Mouse (Mus musculus) stomach, embryonic 16.5 days (tissue): Measurements from ENCODE around the gene Hsd3b7. TPM values are rescaled to one million over a fixed set of nuclear protein-coding genes. Genes with fewer than 3 reads are reported as not detected.
A peak's percentile ranks its signal among the peaks of the same experiment; 100 is the strongest.
"Not testable (repeated sequence)": the region's sequence is repeated elsewhere in the genome, so short reads cannot be mapped to it uniquely, and the experiment has no call there.

Experiments used
- ATAC-seq: fragments of 200-750 bp; cut with Nextera tagmentation; 2 replicates; pipeline ENCODE4 v1.8.0; 2017; ENCODE audit warnings: moderate number of reproducible peaks, moderate TSS enrichment; ENCODE audit not compliant: insufficient read depth, low FRiP score
- H3K27ac ChIP-seq: fragments of 300-500 bp; sonication (generic); 2 replicates; pipeline ENCODE4 v1.5.1; 2014; ENCODE audit warnings: low read length
- H3K27me3 ChIP-seq: fragments of 300-500 bp; sonication (generic); 2 replicates; pipeline ENCODE4 v1.6.1; 2014; ENCODE audit warnings: low read length, control low read depth, mixed read lengths; ENCODE audit not compliant: control insufficient read depth, insufficient read depth
- H3K36me3 ChIP-seq: fragments of 300-500 bp; sonication (generic); 2 replicates; pipeline ENCODE4 v1.6.1; 2014; ENCODE audit warnings: low read length; ENCODE audit not compliant: control insufficient read depth, insufficient read depth
- H3K4me1 ChIP-seq: fragments of 300-500 bp; sonication (generic); 2 replicates; pipeline ENCODE4 v1.6.1; 2014; ENCODE audit warnings: low read length, control low read depth, mixed read lengths; ENCODE audit not compliant: control insufficient read depth, insufficient read depth
- H3K4me2 ChIP-seq: fragments of 300-500 bp; sonication (generic); 2 replicates; pipeline ENCODE4 v1.6.1; 2014; ENCODE audit warnings: low read depth, low read length, mixed read lengths
- H3K4me3 ChIP-seq: fragments of 300-500 bp; sonication (generic); replicated peaks from 2 replicates; pipeline ENCODE4 v1.5.1; 2014; ENCODE audit warnings: mild to moderate bottlenecking, low read length
- H3K9ac ChIP-seq: fragments of 300-500 bp; sonication (generic); 2 replicates; pipeline ENCODE4 v1.6.1; 2014; ENCODE audit warnings: low read length
- H3K9me3 ChIP-seq: fragments of 300-500 bp; sonication (generic); replicated peaks from 2 replicates; pipeline ENCODE4 v1.6.1; 2016; ENCODE audit warnings: low read length, control low read depth; ENCODE audit not compliant: control insufficient read depth
- WGBS: fragments of 180-500 bp; shearing (Covaris S2); extraction: QIAGEN DNeasy Blood & Tissue Kit; methylation state at CpG from one replicate; pipeline ENCODE4 v1.1.7; 2014; 5-methylcytosine and 5-hydroxymethylcytosine counted together
- polyA plus RNA-seq: library from polyadenylated mRNA; unstranded; fragments of >200 nt; fragmentation: Nextera tagmentation; extraction: Ambion mirVana; gene quantifications from 2 replicates; pipeline ENCODE4 v1.2.1, GENCODE M21; 2015

Gene Hsd3b7
- polyA plus RNA-seq, 1 experiment from 2014 or later = 35.2 TPM

DNA sequence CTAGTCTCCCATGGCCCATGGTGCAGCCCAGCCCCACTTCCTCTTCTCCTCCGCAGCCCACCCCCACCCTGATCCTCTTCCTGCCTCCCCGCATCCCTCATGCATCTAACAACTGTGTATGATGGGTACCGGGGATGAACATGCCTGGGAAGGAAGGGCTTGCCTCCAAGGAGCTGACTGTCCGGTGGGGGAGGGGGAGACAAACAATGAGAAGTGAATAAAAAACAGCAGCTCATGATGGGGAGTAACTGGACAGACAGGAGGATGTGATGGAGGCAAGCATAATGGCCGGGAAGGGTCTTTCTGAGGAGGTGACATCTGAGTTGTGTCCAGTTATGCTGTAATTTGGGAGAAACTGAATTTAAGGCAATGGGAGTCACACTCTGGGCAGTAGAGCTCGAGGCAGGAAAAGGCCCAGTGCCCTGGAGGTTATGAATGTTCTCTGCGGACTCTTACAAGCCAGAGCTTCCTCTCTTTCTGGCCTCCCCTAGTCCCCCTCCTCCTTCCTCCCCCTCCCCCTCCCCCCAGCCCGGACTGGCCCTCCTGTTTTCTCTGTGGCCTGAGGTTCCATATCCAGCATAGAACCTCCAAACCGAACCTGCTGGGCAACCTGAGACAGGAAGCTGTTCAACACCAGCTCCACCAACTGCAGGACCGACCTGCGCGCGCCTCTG is 20.6 kb downstream of the Hsd3b7 start:
- Histone ChIP-seq H3K4me3 (no peak overlapping the region), H3K4me2 (no peak overlapping the region), H3K36me3 (no peaks in the 10 kb centered on the region), H3K9me3 (no peaks in the 10 kb centered on the region), H3K9ac (no peak overlapping the region), H3K4me1 (peaks cover 7% of the 10 kb centered on the region; the same call in 1 of the 2 replicates), H3K27me3 (no peaks in the 10 kb centered on the region), H3K27ac (no peak overlapping the region)
- no peak for ATAC-seq
- 55% methylated on average over 13 of the region's 13 CpGs for WGBS

GRCm38 (mm10) chr7:127822494-127822893 is 22.1 kb downstream of the Hsd3b7 start:
- 0 out of 2 replicates have a peak, but pooled peaks cover 7% of the 10 kb centered on the region for H3K4me1 ChIP-seq
- no peaks in the 10 kb centered on the region for H3K36me3 ChIP-seq
- no peak overlapping the region for H3K4me2 ChIP-seq
- H3K4me3 ChIP-seq = no peak overlapping the region
- no peak for ATAC-seq
- H3K9me3 ChIP-seq = no peaks in the 10 kb centered on the region
- H3K9ac ChIP-seq = no peak overlapping the region
- H3K27me3 ChIP-seq = no peaks in the 10 kb centered on the region
- 84% methylated on average over 3 of the region's 3 CpGs for WGBS
- no peak overlapping the region for H3K27ac ChIP-seq

DNA sequence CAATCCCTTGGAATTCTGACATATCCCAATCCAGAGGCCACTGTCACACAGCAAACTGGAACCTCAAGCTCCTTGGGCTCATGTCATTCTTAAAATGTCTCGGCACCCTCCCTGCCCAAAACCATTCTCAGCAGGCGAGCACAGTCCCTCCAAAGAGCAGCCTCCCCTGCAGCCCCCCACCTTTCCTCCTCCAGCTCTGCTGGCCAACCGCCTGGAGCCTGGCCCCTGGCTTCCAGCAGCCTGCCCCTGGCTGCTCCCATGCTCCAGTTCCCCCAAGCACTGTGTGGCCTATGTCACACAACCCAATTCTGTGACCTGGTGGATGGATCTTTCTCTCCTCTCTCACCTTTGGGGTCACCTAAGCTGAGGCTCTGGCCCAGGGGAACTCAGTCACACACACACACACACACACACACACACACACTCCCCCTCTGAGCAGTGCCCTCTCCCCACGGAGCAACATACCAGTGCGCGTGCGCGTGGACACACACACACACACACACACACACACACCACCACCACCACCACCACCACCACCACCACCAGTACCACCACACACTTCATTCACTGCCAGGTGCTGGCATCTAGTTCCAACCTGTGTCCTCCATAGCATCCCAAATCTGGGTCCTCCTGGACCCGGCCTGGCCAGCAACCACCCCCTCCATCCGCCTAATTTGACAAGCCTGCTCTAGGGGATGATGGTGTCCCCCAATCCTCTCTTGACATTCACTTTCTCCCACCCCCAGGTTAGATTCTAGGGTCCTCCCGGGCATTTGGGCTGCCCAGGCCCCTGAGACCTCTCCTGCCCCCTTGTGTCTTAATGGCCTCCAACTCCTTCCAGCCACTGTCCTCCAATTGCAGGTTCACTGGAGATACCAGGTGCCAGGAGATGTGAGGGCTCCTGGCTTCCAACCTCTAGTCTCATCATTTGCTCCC is 23.1 kb downstream of the Hsd3b7 start:
- 68% methylated on average over 11 of the region's 11 CpGs for WGBS
- H3K4me1 ChIP-seq = 0 out of 2 replicates have a peak, but pooled peaks cover 7% of the 10 kb centered on the region
- H3K9me3 ChIP-seq = no peaks in the 10 kb centered on the region
- H3K36me3 ChIP-seq = no peaks in the 10 kb centered on the region
- peak overlapping the region; percentile 85 for H3K9ac ChIP-seq
- 0 out of 2 replicates have a peak, but pooled peaks have one; percentile 8 for ATAC-seq
- peak overlapping the region; percentile 63 for H3K4me2 ChIP-seq
- H3K27ac ChIP-seq = no peak overlapping the region
- no peaks in the 10 kb centered on the region for H3K27me3 ChIP-seq
- peak overlapping the region; percentile 61 for H3K4me3 ChIP-seq

DNA sequence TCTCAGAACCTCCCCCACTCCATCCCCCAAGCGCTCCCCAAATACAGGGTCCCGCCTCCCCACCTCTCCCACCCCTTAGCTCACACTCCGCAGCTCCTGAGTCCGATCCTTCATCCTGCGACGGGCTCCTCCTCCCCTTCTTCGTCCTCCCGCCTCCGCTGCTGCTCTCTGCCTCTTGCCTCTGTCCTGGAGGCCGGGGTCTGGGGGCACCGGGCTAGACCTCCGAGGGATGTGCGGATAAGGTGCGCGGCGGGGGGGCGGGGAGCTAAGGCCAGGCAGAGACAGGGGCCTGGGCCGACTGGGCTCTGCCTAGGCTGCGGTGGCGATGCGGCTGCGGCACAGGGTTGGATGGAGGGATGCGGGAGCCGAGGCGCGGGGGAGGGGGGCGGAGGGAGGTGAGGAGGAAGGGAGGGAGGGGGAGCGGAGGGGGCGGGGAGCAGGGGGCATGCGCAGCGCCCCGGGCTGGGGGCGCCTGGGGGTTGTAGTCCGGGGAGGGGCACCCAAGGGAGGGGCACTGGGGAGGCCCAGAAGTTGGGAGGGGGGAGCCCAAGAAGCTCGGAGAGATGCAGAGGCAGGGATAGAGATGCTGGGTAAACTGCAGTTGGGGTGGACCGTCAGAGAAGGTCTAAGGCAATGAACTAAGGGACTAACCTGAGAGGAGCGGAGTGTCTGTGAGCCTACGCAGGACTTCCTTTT is 23.9 kb downstream of the Hsd3b7 start, which contains the start of the genes Stx4a and Stx1b:
Gene Stx4a (plus strand): TSS at position 119 of the 696 bp plus-strand sequence.
Gene Stx1b (minus strand): TSS at position 374 of the 696 bp plus-strand sequence.
- 5% methylated on average over 34 of the region's 38 CpGs for WGBS
- Histone ChIP-seq H3K9ac (peak within 1 kb of the TSS; percentile 85), H3K4me1 (0 out of 2 replicates have a peak, but pooled peaks cover 7% of the 10 kb centered on the region), H3K27me3 (no peaks in the 10 kb centered on the region), H3K9me3 (no peaks in the 10 kb centered on the region), H3K4me3 (peak within 1 kb of the TSS; percentile 61), H3K27ac (no peak within 1 kb of the TSS), H3K4me2 (peak within 1 kb of the TSS; percentile 63), H3K36me3 (no peaks in the 10 kb centered on the region)
- ATAC-seq = peak; percentile 49

- Histone ChIP-seq H3K27me3 (no peaks in the 10 kb centered on the region), H3K4me3 (no peak overlapping the region), H3K9ac (no peak overlapping the region), H3K4me1 (no peaks in the 10 kb centered on the region), H3K9me3 (no peaks in the 10 kb centered on the region), H3K36me3 (no peaks in the 10 kb centered on the region), H3K27ac (no peak overlapping the region), H3K4me2 (no peak overlapping the region)
- 76% methylated on average over 2 of the region's 2 CpGs for WGBS
- no peak for ATAC-seq
Measured at GRCm38 (mm10) chr7:127835550-127835949, 35.1 kb downstream of the Hsd3b7 start.

GRCm38 (mm10) chr7:127837473-127837872 is 37.1 kb downstream of the Hsd3b7 start:
- no peak for ATAC-seq
- no peak overlapping the region for H3K4me3 ChIP-seq
- WGBS = 83% methylated on average over 5 of the region's 5 CpGs

GRCm38 (mm10) chr7:127837878-127838277 is 37.5 kb downstream of the Hsd3b7 start:
- H3K27me3 ChIP-seq, ATAC-seq, H3K4me3 ChIP-seq, H3K36me3 ChIP-seq, H3K9ac ChIP-seq, H3K4me2 ChIP-seq, H3K27ac ChIP-seq, H3K4me1 ChIP-seq, H3K9me3 ChIP-seq: not testable (repeated sequence)
- WGBS = 73% methylated on average over 4 of the region's 4 CpGs

More at GRCm38 (mm10) chr7:127837473-127837872, 37.1 kb downstream of the Hsd3b7 start:
- H3K4me2 ChIP-seq = no peak overlapping the region
- H3K9me3 ChIP-seq = no peaks in the 10 kb centered on the region
- no peaks in the 10 kb centered on the region for H3K27me3 ChIP-seq
- H3K9ac ChIP-seq = no peak overlapping the region
- no peak overlapping the region for H3K27ac ChIP-seq
- H3K4me1 ChIP-seq = 0 out of 2 replicates have a peak, but pooled peaks cover under 1% of the 10 kb centered on the region
- H3K36me3 ChIP-seq = no peaks in the 10 kb centered on the region

GRCm38 (mm10) chr7:127840031-127840430 is 39.6 kb downstream of the Hsd3b7 start:
- not testable (repeated sequence) for ATAC-seq, H3K36me3 ChIP-seq, H3K4me1 ChIP-seq, H3K27me3 ChIP-seq, H3K4me3 ChIP-seq, H3K27ac ChIP-seq, H3K9me3 ChIP-seq, H3K9ac ChIP-seq, H3K4me2 ChIP-seq
- 79% methylated on average over 2 of the region's 2 CpGs for WGBS
